Mouse (Mus musculus) neural tube, embryonic 14.5 days (tissue): Measurements from ENCODE around the gene Gbgt1. TPM values are rescaled to one million over a fixed set of nuclear protein-coding genes. Genes with fewer than 3 reads are reported as not detected.

Experiments
- ATAC-seq: fragments of 200-750 bp; cut with Nextera tagmentation; 2 replicates; pipeline ENCODE4 v1.8.0; 2017; ENCODE audit warnings: low read depth, mild to moderate bottlenecking, moderate TSS enrichment, moderate library complexity
- H3K27ac ChIP-seq: fragments of 300-500 bp; sonication (generic); 2 replicates; pipeline ENCODE4 v1.5.1; 2014; ENCODE audit warnings: low read depth, mild to moderate bottlenecking, control low read depth, low read length, moderate library complexity, mixed read lengths
- H3K27me3 ChIP-seq: fragments of 300-500 bp; sonication (generic); 2 replicates; pipeline ENCODE4 v1.6.1; 2014; ENCODE audit warnings: low read length; ENCODE audit not compliant: control insufficient read depth, insufficient read depth
- H3K36me3 ChIP-seq: fragments of 300-500 bp; sonication (generic); 2 replicates; pipeline ENCODE4 v1.6.1; 2014; ENCODE audit warnings: low read length, mixed read lengths; ENCODE audit not compliant: control insufficient read depth, insufficient read depth
- H3K4me1 ChIP-seq: fragments of 300-500 bp; sonication (generic); 2 replicates; pipeline ENCODE4 v1.6.1; 2014; ENCODE audit warnings: low read length; ENCODE audit not compliant: control insufficient read depth, insufficient read depth
- H3K4me2 ChIP-seq: fragments of 300-500 bp; sonication (generic); 2 replicates; pipeline ENCODE4 v1.6.1; 2014; ENCODE audit warnings: mild to moderate bottlenecking, low read depth, low read length, control low read depth
- H3K4me3 ChIP-seq: fragments of 300-500 bp; sonication (generic); 2 replicates; pipeline ENCODE4 v1.5.1; 2014; ENCODE audit warnings: low read depth, low read length, control low read depth, mixed read lengths
- H3K9ac ChIP-seq: fragments of 300-500 bp; sonication (generic); replicated peaks from 2 replicates; pipeline ENCODE4 v1.6.1; 2014; ENCODE audit warnings: low read depth, mild to moderate bottlenecking, control low read depth, low read length, mixed read lengths
- H3K9me3 ChIP-seq: fragments of 300-500 bp; sonication (generic); 2 replicates; pipeline ENCODE4 v1.6.1; 2016; ENCODE audit warnings: low read length; ENCODE audit not compliant: control insufficient read depth
- WGBS: fragments of 180-500 bp; shearing (Covaris S2); extraction: QIAGEN DNeasy Blood & Tissue Kit; methylation state at CpG from one replicate; pipeline ENCODE4 v1.1.7; 2014; 5-methylcytosine and 5-hydroxymethylcytosine counted together
- polyA plus RNA-seq: library from polyadenylated mRNA; unstranded; fragments of >200 nt; fragmentation: Nextera tagmentation; extraction: Ambion mirVana; gene quantifications from 2 replicates; pipeline ENCODE4 v1.2.1, GENCODE M21; 2014

Gene Gbgt1
- polyA plus RNA-seq, 1 experiment from 2014 or later = 0.23 TPM

DNA sequence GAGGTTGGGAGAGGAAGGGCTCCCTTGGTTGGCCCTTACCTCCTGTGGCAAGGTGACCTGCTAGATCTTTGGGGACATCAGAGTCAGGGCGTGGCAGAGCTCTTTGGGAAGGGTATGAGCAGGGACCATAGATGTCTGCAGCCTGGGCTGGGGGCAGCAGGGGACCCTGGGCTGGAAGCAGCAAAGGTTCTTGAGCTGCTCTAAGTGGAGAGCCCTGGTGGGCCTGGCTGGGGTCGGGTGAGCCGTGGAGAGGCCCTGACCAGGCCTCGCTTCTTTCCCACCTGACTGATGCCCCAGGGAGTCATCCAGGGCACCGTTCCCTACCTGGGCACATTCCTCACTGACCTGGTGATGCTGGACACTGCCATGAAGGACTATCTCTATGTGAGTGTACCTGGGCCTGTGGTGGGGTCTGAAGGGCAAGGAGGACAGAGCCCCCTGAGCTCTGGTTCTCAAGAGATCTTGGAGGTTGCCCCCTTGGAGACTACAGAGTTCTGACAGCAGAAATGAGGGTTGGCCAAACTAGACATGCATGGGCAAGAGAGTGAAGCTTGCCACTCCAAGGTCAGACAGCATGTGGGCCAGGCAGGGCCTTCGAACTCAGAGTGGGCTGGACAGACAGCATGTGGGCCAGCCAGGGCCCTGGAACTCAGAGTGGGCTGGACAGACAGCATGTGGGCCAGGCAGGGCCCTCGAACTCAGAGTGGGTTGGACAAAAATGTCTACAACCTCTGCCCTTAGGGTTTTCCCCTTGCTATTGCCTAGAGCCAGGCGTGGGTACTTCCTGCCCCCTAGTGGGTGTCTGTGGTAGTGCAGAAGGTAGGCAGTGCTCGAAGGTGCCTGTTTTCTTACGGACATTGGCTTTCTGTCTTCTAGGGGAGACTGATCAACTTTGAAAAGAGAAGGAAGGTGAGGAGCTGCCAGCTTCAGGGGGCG is 50.8 kb downstream of the Gbgt1 start:
- H3K4me1 ChIP-seq = no peaks in the 10 kb centered on the region
- no peak overlapping the region for H3K9ac ChIP-seq
- peak; percentile 35; the same call in 1 of the 2 replicates for ATAC-seq
- H3K27ac ChIP-seq = no peak overlapping the region
- 55% methylated on average over 11 of the region's 11 CpGs for WGBS
- H3K4me2 ChIP-seq = no peak overlapping the region
- H3K4me3 ChIP-seq = no peak overlapping the region
- peaks cover 86% of the 10 kb centered on the region for H3K36me3 ChIP-seq
- no peaks in the 10 kb centered on the region for H3K9me3 ChIP-seq
- no peaks in the 10 kb centered on the region for H3K27me3 ChIP-seq

DNA sequence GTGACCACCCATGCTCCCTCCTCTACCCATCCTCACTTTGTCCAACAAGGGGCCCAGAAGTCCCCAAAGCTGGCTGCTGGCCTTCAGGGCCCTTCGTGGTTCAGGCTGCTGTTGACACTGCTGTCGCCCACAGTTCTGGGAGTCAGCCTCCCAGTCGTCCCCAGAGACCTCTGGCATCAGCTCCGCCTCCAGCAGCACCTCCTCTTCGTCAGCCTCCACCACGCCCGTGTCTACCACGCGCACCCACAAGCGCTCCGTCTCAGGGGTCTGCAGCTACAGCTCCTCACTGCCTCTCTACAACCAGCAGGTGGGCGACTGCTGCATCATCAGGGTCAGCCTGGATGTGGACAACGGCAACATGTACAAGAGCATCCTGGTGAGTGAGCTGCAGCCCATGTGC is 52.5 kb downstream of the Gbgt1 start:
- H3K9ac ChIP-seq = no peak overlapping the region
- no peak overlapping the region for H3K27ac ChIP-seq
- WGBS = 92% methylated on average over 13 of the region's 13 CpGs
- ATAC-seq = no peak
- H3K4me2 ChIP-seq = no peak overlapping the region
- H3K4me1 ChIP-seq = no peaks in the 10 kb centered on the region
- H3K9me3 ChIP-seq = no peaks in the 10 kb centered on the region
- no peak overlapping the region for H3K4me3 ChIP-seq
- peaks cover 84% of the 10 kb centered on the region for H3K36me3 ChIP-seq
- H3K27me3 ChIP-seq = no peaks in the 10 kb centered on the region

DNA sequence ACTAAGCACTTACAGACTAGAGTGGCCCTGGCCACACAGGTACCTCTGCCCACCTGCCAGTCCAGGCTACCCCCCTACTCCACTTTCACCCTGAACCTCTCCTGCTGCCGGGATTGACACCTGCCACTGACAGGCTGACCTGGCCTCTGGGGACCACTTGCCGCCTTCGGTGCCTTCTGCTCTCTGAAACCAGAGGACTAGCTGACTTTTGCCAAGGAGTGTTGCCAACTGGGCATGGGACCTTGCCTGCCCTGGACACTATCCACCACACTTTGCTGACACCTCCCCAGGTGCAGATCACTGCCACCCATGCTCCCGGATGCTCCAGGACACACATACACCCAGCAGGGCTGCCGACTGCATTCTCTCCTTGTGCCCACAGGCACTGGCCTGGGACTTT is 55.6 kb downstream of the Gbgt1 start:
- Histone ChIP-seq H3K4me1 (no peaks in the 10 kb centered on the region), H3K9me3 (no peaks in the 10 kb centered on the region), H3K4me2 (no peak overlapping the region), H3K4me3 (no peak overlapping the region), H3K9ac (no peak overlapping the region), H3K36me3 (peaks cover 55% of the 10 kb centered on the region), H3K27me3 (no peaks in the 10 kb centered on the region), H3K27ac (no peak overlapping the region)
- WGBS = 90% methylated on average over 5 of the region's 5 CpGs
- ATAC-seq = no peak

Other genes starting within 250 kb of the Gbgt1 start
- gene Ppp1r26, start 50.1 kb upstream of the Gbgt1 start, polyA plus RNA-seq = 14.1 and 15.9 TPM in 2 replicates
- gene 1700007K13Rik, start 30.6 kb upstream of the Gbgt1 start, polyA plus RNA-seq = 4.7 and 7.5 TPM in 2 replicates
- gene Mrps2, start 28.8 kb upstream of the Gbgt1 start, polyA plus RNA-seq = 57.2 and 57.7 TPM in 2 replicates
- 3.5 TPM in 1 of 2 replicates, not detected in the other for gene Gm10134, start 9.2 kb downstream of the Gbgt1 start, polyA plus RNA-seq
- gene Ralgds, start 16.2 kb downstream of the Gbgt1 start, polyA plus RNA-seq = 76.5 and 88.2 TPM in 2 replicates
- not detected in 2 replicates for gene Cel, start 66.5 kb downstream of the Gbgt1 start, polyA plus RNA-seq
- 28.0 and 30.7 TPM in 2 replicates for gene Gtf3c5, start 86.9 kb downstream of the Gbgt1 start, polyA plus RNA-seq
- 0.15 TPM in 1 of 2 replicates, not detected in the other for gene Gfi1b, start 125.1 kb downstream of the Gbgt1 start, polyA plus RNA-seq
- gene Tsc1, start 144.3 kb downstream of the Gbgt1 start, polyA plus RNA-seq = 32.2 and 36.0 TPM in 2 replicates
- 1.6 TPM in 2 replicates for gene Spaca9, start 202.8 kb downstream of the Gbgt1 start, polyA plus RNA-seq
- 1.4 and 1.5 TPM in 2 replicates for gene Ak8, start 203.3 kb downstream of the Gbgt1 start, polyA plus RNA-seq